Mouse (Mus musculus) cerebellum, postnatal 4 days (tissue): ENCODE data around the gene Hist1h2bh.
"Not testable (repeated sequence)": the region's sequence is repeated elsewhere in the genome, so short reads cannot be mapped to it uniquely, and the experiment has no call there.

Experiments
- DNase-seq, 2 experiments: peaks; one replicate each; pipeline ENCODE4 v3.0.0; 2022; ENCODE audit warnings: low spot score in 2 of 2, mixed read lengths in 1 of 2

Gene Hist1h2bh

GRCm38 (mm10) chr13:23573898-23574524 lies 30.8 kb upstream of the Hist1h2bh start, which contains the start of the genes Hist1h2bf and Hist1h2ad:
Gene Hist1h2bf (minus strand): TSS chr13:23574196.
Gene Hist1h2ad (plus strand): TSS chr13:23574381.
- peak; percentile 69 to 87 for DNase-seq

- not testable (repeated sequence) for DNase-seq
Measured at GRCm38 (mm10) chr13:23573034-23573897, 30.1 kb upstream of the Hist1h2bh start.

- no peak for DNase-seq
Measured at GRCm38 (mm10) chr13:23572218-23573033, 29.2 kb upstream of the Hist1h2bh start.

GRCm38 (mm10) chr13:23571504-23572217 lies 28.5 kb upstream of the Hist1h2bh start:
- DNase-seq = not testable (repeated sequence)

GRCm38 (mm10) chr13:23571022-23571503 lies 27.9 kb upstream of the Hist1h2bh start, which contains the start of the genes Hist1h2ae and Hist1h2bg:
Gene Hist1h2ae (minus strand): TSS chr13:23571220.
Gene Hist1h2bg (plus strand): TSS chr13:23571396.
- DNase-seq = peak; percentile 34 to 61

GRCm38 (mm10) chr13:23570261-23571021 lies 27.2 kb upstream of the Hist1h2bh start:
- not testable (repeated sequence) for DNase-seq

- no peak for DNase-seq
Measured at GRCm38 (mm10) chr13:23564482-23564881, 21.3 kb upstream of the Hist1h2bh start.

- no peak for DNase-seq
Measured at GRCm38 (mm10) chr13:23562699-23563462, 19.7 kb upstream of the Hist1h2bh start.

GRCm38 (mm10) chr13:23561883-23562659 lies 18.9 kb upstream of the Hist1h2bh start, which contains the start of gene Hist1h3e:
Gene Hist1h3e (minus strand): TSS chr13:23562369.
- DNase-seq = peak; percentile 83 to 94

- DNase-seq = not testable (repeated sequence)
Measured at GRCm38 (mm10) chr13:23561531-23561882, 18.3 kb upstream of the Hist1h2bh start.

GRCm38 (mm10) chr13:23560699-23561098 lies 17.5 kb upstream of the Hist1h2bh start:
- DNase-seq = not testable (repeated sequence)

- no peak for DNase-seq
Measured at GRCm38 (mm10) chr13:23556906-23557305, 13.7 kb upstream of the Hist1h2bh start.

GRCm38 (mm10) chr13:23555839-23556416 lies 12.7 kb upstream of the Hist1h2bh start:
- DNase-seq = peak; percentile 21 to 41

GRCm38 (mm10) chr13:23554925-23555838 lies 12.0 kb upstream of the Hist1h2bh start:
- DNase-seq = peak; percentile 35 to 69

GRCm38 (mm10) chr13:23554393-23554792 lies 11.2 kb upstream of the Hist1h2bh start:
- DNase-seq = no peak

- no peak for DNase-seq
Measured at GRCm38 (mm10) chr13:23552962-23553361, 9.8 kb upstream of the Hist1h2bh start, which contains the start of gene Hist1h1d. Gene Hist1h1d (plus strand): TSS chr13:23553262.
